Mouse (Mus musculus): ENCODE data around the gene Dpp9. TPM values are rescaled to one million over a fixed set of nuclear protein-coding genes. Genes with fewer than 3 reads are reported as not detected.

The Dpp9 gene
- polyA plus RNA-seq (2012; ENCODE audit: low replicate concordance), result 60.0 and 65.5 TPM in 2 replicates

GRCm38 (mm10) chr17:56218377-56219191 lies at the start of gene Dpp9:
Gene Dpp9 (minus strand): TSS chr17:56218905.

GRCm38 (mm10) chr17:56256239-56256881 lies 37.7 kb upstream of the Dpp9 start, which contains the start of gene Fem1a:
Gene Fem1a (plus strand): TSS chr17:56256810.

GRCm38 (mm10) chr17:56183658-56184103 lies 35.0 kb downstream of the Dpp9 start, which contains the start of gene Mydgf:
Gene Mydgf (minus strand): TSS chr17:56183920.

GRCm38 (mm10) chr17:56162231-56162774 lies 56.4 kb downstream of the Dpp9 start, which contains the start of gene Tnfaip8l1:
Gene Tnfaip8l1 (plus strand): TSS chr17:56162477.

GRCm38 (mm10) chr17:56139858-56140595 lies 78.7 kb downstream of the Dpp9 start, which contains the start of gene Sema6b:
Gene Sema6b (minus strand): TSS chr17:56140343.

Other genes starting within 250 kb of the Dpp9 start
- gene Shd, start 248.4 kb downstream of the Dpp9 start, polyA plus RNA-seq (2012; ENCODE audit: low replicate concordance), result 0.58 and 0.65 TPM in 2 replicates
- gene Fsd1, start 232.4 kb downstream of the Dpp9 start, polyA plus RNA-seq (2012; ENCODE audit: low replicate concordance), result not detected in 2 replicates
- 1.2 and 1.3 TPM in 2 replicates for gene Stap2, start 213.3 kb downstream of the Dpp9 start, polyA plus RNA-seq (2012; ENCODE audit: low replicate concordance)
- gene Mpnd, start 213.2 kb downstream of the Dpp9 start, polyA plus RNA-seq (2012; ENCODE audit: low replicate concordance), result 88.2 and 117 TPM in 2 replicates
- gene Sh3gl1, start 182.3 kb downstream of the Dpp9 start, polyA plus RNA-seq (2012; ENCODE audit: low replicate concordance), result 89.2 and 144 TPM in 2 replicates
- gene Chaf1a, start 178.5 kb downstream of the Dpp9 start, polyA plus RNA-seq (2012; ENCODE audit: low replicate concordance), result 6.0 and 15.6 TPM in 2 replicates
- gene Ubxn6, start 143.9 kb downstream of the Dpp9 start, polyA plus RNA-seq (2012; ENCODE audit: low replicate concordance), result 73.8 and 75.4 TPM in 2 replicates
- 101 and 241 TPM in 2 replicates for gene Hdgfl2, start 139.3 kb downstream of the Dpp9 start, polyA plus RNA-seq (2012; ENCODE audit: low replicate concordance)
- gene Plin4, start 109.1 kb downstream of the Dpp9 start, polyA plus RNA-seq (2012; ENCODE audit: low replicate concordance), result not detected in 2 replicates
- 0.72 TPM in 1 of 2 replicates, not detected in the other for gene Plin5, start 101.3 kb downstream of the Dpp9 start, polyA plus RNA-seq (2012; ENCODE audit: low replicate concordance)
- 23.7 and 144 TPM in 2 replicates for gene Lrg1, start 96.9 kb downstream of the Dpp9 start, polyA plus RNA-seq (2012; ENCODE audit: low replicate concordance)
- gene Sema6b, start 78.6 kb downstream of the Dpp9 start, polyA plus RNA-seq (2012; ENCODE audit: low replicate concordance), result 4.6 and 13.7 TPM in 2 replicates
- gene Tnfaip8l1, start 56.4 kb downstream of the Dpp9 start, polyA plus RNA-seq (2012; ENCODE audit: low replicate concordance), result 3.4 and 4.4 TPM in 2 replicates
- gene Mydgf, start 35.0 kb downstream of the Dpp9 start, polyA plus RNA-seq (2012; ENCODE audit: low replicate concordance), result 15.4 and 25.6 TPM in 2 replicates
- 24.9 and 29.9 TPM in 2 replicates for gene Fem1a, start 37.9 kb upstream of the Dpp9 start, polyA plus RNA-seq (2012; ENCODE audit: low replicate concordance)
- 21.1 and 36.0 TPM in 2 replicates for gene Ticam1, start 57.9 kb upstream of the Dpp9 start, polyA plus RNA-seq (2012; ENCODE audit: low replicate concordance)
- 13.8 and 19.1 TPM in 2 replicates for gene Plin3, start 74.0 kb upstream of the Dpp9 start, polyA plus RNA-seq (2012; ENCODE audit: low replicate concordance)
- gene Arrdc5, start 81.4 kb upstream of the Dpp9 start, polyA plus RNA-seq (2012; ENCODE audit: low replicate concordance), result not detected in 2 replicates
- gene Uhrf1, start 84.4 kb upstream of the Dpp9 start, polyA plus RNA-seq (2012; ENCODE audit: low replicate concordance), result 11.8 and 22.9 TPM in 2 replicates
- 44.0 and 67.2 TPM in 2 replicates for gene Kdm4b, start 107.2 kb upstream of the Dpp9 start, polyA plus RNA-seq (2012; ENCODE audit: low replicate concordance)

All from hematopoietic multipotent progenitor cell, adult 10-12 weeks (in vitro differentiated cells).